Mouse (Mus musculus): ENCODE data around the gene Hspb8.
A peak's percentile ranks its signal among the peaks of the same experiment; 100 is the strongest.

Gene Hspb8

GRCm38 (mm10) chr5:116422699-116423201 is at the start of gene Hspb8:
TSS of gene Hspb8 (minus strand) at chr5:116422864.
- peak; percentile 52 for DNase-seq

GRCm38 (mm10) chr5:116461354-116462042 is 38.8 kb upstream of the Hspb8 start:
- no peak for DNase-seq

- no peak for DNase-seq
These were observed 37.3 kb upstream of the Hspb8 start for GRCm38 (mm10) chr5:116459970-116460369.

- DNase-seq: no peak
These were observed 35.1 kb upstream of the Hspb8 start for GRCm38 (mm10) chr5:116457791-116458190.

GRCm38 (mm10) chr5:116456796-116457515 is 34.3 kb upstream of the Hspb8 start:
- DNase-seq: no peak

- peak; percentile 33 for DNase-seq
These were observed 30.8 kb upstream of the Hspb8 start for GRCm38 (mm10) chr5:116453401-116453851.

GRCm38 (mm10) chr5:116450901-116451300 is 28.2 kb upstream of the Hspb8 start:
- no peak for DNase-seq

GRCm38 (mm10) chr5:116449522-116450225 is 27.0 kb upstream of the Hspb8 start:
- no peak for DNase-seq

- no peak for DNase-seq
These were observed 25.9 kb upstream of the Hspb8 start for GRCm38 (mm10) chr5:116448409-116449191.

- DNase-seq: no peak
These were observed 25.2 kb upstream of the Hspb8 start for GRCm38 (mm10) chr5:116447821-116448350.

GRCm38 (mm10) chr5:116446552-116446951 is 23.9 kb upstream of the Hspb8 start:
- no peak for DNase-seq

- DNase-seq: no peak
These were observed 23.1 kb upstream of the Hspb8 start for GRCm38 (mm10) chr5:116445634-116446367.

GRCm38 (mm10) chr5:116444517-116444916 is 21.9 kb upstream of the Hspb8 start:
- DNase-seq: no peak

- DNase-seq: no peak
These were observed 20.8 kb upstream of the Hspb8 start for GRCm38 (mm10) chr5:116443459-116443940.

GRCm38 (mm10) chr5:116442697-116443458 is 20.2 kb upstream of the Hspb8 start:
- no peak for DNase-seq

GRCm38 (mm10) chr5:116440251-116440650 is 17.6 kb upstream of the Hspb8 start:
- no peak for DNase-seq

- DNase-seq: no peak
These were observed 15.7 kb upstream of the Hspb8 start for GRCm38 (mm10) chr5:116438328-116438727.

GRCm38 (mm10) chr5:116436117-116436516 is 13.5 kb upstream of the Hspb8 start:
- no peak for DNase-seq

- DNase-seq: no peak
These were observed 12.5 kb upstream of the Hspb8 start for GRCm38 (mm10) chr5:116434976-116435850.

GRCm38 (mm10) chr5:116432871-116433270 is 10.2 kb upstream of the Hspb8 start:
- no peak for DNase-seq

Measured in kidney, adult 18-20 months (tissue).